Mouse (Mus musculus) cerebellum, adult 8-10 months (tissue): ENCODE measurements around the gene Grm1.

Source experiments
- DNase-seq: peaks from one replicate; pipeline ENCODE4 v3.0.0; 2022

Grm1 gene

GRCm38 (mm10) chr10:10964490-10965150, 117.5 kb downstream of the Grm1 start:
- DNase-seq: no peak

GRCm38 (mm10) chr10:10950557-10950956, 131.6 kb downstream of the Grm1 start:
- no peak for DNase-seq

GRCm38 (mm10) chr10:10949172-10949571, 133.0 kb downstream of the Grm1 start:
- DNase-seq: no peak

GRCm38 (mm10) chr10:10947531-10947930, 134.6 kb downstream of the Grm1 start:
- no peak for DNase-seq

GRCm38 (mm10) chr10:10944003-10944402, 138.2 kb downstream of the Grm1 start:
- no peak for DNase-seq

- no peak for DNase-seq
Observed at GRCm38 (mm10) chr10:10942248-10942647, 139.9 kb downstream of the Grm1 start.

DNA sequence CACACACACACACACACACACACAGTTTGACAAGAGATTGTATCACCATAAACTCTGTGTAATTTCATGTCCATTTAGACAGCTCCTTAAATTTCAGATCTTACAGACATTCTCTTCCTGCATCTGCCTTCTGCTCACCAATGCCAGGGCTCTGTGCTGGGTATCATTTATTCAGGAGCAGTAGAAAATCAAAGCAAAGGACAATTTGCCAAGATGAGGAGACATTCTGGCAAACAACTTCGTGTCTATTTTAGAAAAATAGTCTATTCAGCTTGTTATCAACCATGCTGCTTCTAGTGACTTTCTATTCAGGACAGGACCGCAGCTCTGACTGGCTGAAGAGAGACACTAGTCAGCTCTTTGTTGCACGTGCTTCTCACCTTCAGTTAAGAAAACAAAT, 146.3 kb downstream of the Grm1 start:
- no peak for DNase-seq

DNA sequence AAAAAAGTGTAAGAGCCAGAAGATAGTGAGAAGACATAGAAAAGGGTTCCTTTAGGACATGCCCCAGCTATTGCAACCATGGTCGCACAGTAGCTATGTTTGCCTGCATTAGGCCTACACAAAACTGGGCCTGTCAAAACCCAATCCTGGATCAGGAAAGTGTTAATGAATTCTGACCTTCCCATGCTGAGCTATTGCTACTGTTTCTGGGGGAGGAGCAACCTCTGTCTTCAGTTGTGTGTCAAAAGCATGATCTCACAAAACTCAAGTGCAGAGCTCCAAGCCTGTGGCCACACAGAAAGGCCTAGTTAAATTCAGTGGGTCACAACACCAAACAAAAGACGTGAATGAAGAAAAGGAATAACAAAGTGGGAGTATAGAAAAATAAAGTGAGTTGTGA, 152.5 kb downstream of the Grm1 start:
- DNase-seq: no peak

GRCm38 (mm10) chr10:10928798-10929366, 153.3 kb downstream of the Grm1 start:
- no peak for DNase-seq

- DNase-seq: no peak
Observed at GRCm38 (mm10) chr10:10917857-10918399, 164.2 kb downstream of the Grm1 start.

GRCm38 (mm10) chr10:10913621-10914020, 168.5 kb downstream of the Grm1 start:
- peak; percentile 27 for DNase-seq

DNA sequence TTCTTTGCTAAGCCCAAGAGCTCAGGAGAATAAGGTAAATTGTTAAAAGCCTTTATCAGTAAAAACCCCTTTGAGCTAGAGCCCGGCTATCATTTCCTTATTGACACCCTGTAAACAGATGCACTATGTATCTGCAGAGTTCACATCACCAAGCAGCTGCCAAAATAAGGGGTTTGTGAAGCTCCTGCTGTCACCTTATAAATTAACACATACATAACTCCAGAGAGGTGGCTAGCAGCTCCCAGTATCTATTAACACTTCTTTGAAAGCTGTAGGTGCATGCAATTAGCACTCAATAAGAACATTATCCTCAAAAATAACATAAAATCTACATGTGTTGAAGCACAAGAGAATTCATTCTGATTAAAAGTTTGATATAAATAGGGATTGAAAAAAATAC, 191.9 kb downstream of the Grm1 start:
- DNase-seq: no peak

GRCm38 (mm10) chr10:10888521-10888920, 193.6 kb downstream of the Grm1 start:
- DNase-seq: peak; percentile 47

DNA sequence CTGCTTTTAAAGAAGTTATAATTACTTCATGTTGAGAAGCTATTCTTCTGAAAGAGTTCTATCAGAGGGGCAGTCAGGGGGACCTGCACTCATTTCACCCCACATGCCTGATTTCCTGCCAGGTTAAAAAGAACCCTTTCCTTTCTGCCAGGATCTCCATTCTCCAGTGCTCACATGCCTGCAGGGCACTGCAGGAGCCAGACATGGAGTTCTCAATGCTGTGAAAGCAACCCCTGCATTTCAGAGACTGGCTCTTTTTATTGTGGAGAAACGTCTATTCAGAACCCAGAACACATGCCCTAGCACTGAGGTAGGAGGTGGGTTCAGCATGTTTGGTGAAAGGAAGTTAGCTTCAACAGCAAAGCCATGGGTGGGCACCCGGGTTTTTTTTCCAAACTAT, 197.2 kb downstream of the Grm1 start:
- no peak for DNase-seq

GRCm38 (mm10) chr10:10872142-10872541, 210.0 kb downstream of the Grm1 start:
- DNase-seq: no peak

GRCm38 (mm10) chr10:10870271-10870670, 211.9 kb downstream of the Grm1 start:
- DNase-seq: no peak

GRCm38 (mm10) chr10:10866278-10866677, 215.9 kb downstream of the Grm1 start:
- DNase-seq: no peak

- DNase-seq: no peak
Observed at GRCm38 (mm10) chr10:10864759-10865158, 217.4 kb downstream of the Grm1 start.

DNA sequence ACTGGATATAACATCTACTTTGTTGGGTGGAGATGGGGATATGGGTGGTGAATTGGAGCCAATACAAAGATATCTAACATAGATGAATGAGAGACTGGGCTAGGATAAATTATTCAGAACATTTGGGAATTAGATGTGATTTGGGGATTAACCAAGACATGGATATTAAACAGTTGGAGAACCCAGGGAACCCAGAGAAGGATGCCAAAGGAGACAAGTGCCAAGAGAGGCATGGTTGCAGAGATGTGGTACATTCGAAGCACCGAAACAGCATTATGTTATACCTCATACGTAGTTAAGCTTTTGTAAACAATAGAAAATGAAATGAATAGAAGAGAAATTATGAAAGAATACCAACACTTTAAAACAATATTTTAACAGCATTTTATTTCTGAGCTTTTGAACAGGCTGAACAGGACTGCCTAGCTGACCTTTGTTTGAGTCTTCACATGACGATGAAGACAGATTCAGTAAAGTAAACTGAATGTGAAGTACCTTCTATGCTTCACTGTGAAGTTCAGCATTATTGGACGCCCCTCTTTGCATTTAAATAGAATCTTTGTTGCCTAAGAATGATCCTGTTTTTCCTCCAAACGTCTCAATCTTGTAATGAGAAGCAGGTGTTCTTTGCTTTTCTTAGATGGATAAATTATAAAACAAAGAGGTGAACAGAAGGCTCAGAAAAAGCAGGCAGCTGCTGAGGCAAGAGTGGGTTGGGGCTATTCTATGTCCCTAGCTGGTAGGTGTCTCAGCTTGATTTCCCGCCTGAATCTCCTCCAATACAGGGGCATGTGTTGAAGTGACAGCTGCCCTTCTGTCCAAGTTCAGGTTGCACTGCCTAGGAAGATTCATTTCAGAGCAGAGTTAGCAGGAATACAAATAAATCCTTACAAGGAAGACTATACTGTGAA, 234.5 kb downstream of the Grm1 start:
- DNase-seq: peak; percentile 70

DNA sequence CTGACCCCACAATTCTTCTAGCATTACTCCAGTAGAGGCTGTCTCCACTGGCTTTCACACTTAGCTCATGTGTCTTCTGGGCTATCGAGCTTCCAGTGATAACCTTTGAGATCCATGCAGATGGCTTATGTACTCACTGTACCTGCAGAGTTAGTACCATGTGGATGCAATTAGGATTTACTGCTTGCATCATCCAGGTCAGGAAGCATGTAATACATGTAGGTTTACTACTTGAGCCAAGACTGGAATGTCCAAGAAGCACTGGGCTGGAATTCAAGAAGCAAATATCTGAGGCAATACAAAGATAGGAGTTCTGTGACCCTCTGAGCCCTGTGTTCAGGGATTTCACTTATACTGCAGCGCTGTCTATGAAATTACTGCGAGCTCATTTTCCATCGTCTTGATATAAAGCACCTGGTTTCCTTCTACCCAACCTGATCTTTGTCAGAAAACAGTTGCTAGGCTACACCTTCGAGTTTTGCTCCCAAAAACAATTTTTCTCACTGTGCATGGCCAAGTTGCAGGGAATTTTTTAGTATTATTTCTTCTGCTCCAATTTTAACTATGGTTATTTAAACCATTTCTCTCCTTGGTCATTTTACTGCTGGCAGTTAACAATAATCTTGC, 237.0 kb downstream of the Grm1 start:
- no peak for DNase-seq

DNA sequence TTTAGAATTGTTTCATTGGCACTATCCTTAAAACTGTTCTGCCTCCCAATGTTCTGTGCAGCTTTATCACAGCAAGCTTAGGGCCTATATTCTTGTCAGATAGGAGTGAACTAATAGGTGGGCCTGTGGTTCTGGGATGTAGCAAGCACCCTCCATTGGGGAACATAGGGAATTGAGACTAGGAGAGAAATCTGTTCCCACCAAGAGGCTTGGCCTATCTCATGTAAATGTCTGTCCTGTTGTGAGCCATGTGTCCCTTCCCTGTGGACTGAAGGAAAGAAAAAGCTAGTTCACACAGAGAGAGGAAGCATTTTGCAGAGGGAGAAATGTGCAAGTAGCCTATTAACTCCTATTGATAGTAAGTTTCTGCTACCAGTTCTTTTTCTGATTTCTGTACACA, 246.8 kb downstream of the Grm1 start:
- peak; percentile 38 for DNase-seq

GRCm38 (mm10) chr10:10834828-10835227, 247.3 kb downstream of the Grm1 start:
- no peak for DNase-seq

DNA sequence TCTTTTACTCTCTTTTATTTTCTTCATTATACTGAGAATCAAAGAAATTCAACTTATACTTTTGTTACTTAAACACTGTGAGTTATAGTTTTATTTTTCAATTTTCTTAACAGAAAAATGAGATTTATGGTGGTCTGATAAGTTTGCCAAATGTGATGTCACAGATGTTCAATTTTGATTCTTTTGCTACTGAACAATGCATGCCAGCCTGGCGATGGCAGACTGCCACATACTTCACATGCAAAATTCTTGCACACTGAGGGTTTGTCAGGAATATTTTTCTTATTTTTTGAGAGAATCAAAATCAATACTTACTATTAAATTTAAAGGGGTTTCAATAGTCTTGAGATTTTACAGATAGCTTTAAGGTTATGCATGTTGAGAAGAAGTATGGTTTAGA, 251.0 kb downstream of the Grm1 start:
- no peak for DNase-seq
